Mouse (Mus musculus) B cell, adult (primary cell): Measurements from ENCODE around the gene Scube3. TPM values are rescaled to one million over a fixed set of nuclear protein-coding genes. Genes with fewer than 3 reads are reported as not detected.

Experiments
- total RNA-seq: library from RNA; stranded (reverse); gene quantifications from 4 replicates; pipeline ENCODE4 v1.2.4, GENCODE M21; 2023; ENCODE audit not compliant: inconsistent age

Scube3 gene
- total RNA-seq = not detected in 4 replicates

DNA sequence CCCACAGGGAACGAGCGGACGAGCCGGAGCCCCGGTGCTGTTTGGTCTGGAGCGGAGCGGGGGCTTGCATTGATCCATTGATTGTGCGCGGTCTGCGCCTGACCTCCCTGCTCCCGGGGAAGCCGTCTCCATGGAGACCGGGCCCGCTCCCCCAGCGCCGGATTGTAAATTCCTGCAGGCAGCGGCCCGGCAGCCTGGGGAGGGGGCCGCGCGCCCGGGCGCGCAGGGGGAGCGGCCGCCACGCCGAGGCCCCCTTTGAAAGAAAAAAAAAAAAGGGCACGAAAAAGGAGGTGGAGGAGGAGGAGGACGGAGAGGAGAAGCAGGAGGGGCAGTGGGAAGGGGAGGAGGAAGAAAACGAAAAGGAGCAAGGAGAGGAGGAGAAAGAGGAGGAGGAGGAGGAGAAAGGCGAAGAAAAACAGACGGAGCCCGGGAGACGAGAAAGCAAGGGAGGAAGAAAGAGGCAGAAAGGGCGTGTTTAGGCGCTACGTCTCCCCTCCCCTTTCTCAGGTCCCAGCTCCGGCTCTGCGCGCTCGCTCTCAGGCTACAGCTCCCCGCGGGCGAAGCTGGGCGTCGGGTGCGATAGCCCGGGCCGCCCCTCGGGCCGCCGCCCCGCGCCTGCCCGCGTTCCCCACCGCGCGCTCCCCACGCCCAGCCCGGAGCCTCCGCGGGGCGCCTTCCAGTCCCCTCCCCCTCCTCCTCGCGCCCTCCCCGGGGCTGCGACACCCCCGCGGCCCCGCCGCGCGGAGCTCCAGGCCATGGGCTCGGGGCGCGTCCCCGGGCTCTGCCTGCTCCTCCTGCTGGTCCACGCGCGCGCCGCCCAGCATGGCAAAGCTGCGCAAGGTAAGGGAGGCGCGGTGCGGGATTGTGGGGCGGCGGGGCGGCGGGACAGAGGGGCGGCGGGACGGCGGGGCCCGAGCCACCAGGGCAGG is at the start of gene Scube3:
Gene Scube3, plus strand, starts transcription at position 371 of the 929 bp plus-strand sequence.

DNA sequence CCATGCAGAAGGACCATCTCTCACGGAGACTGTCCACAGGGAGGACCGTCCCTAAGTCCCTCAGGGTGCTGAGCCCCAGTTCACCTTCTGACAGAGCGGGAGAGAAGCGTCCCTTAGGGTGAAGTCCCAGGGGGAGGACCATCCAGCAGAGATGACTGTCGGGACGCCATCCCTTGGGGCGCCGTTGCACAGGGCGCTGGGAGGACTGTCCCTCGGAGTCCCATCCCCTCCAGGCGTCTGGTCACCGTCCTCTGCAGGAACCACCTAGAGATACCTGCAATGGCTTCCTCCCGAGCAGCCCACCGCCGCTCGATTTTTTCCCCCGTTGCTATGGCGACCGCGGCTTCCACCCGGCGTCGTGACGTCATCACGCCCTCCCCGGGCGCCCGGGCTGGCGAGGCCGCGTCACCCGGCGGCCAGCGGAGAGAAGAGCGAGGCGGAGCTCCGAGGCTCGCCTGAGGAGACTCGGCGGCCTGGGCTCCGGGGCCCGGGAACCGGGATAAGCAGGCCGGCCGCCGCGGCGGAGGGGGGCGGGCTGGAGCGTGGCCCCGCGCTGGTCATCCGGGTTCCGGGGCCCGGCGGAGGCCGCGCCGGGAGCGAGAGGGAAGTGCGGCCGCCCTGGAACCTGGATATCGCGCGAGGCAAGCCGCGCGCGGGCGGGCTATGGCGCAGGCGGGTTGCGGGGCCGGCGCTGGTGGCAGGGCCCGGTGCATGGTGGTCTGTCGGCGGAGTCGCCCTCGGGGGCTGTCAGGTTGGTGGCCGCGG is 35.0 kb downstream of the Scube3 start, which contains the start of gene Zfp523:
Gene Zfp523, plus strand, starts transcription at position 355 of the 765 bp plus-strand sequence.

GRCm38 (mm10) chr17:28207591-28208313 is 65.8 kb downstream of the Scube3 start, which contains the start of gene Def6:
Def6 (plus strand) TSS chr17:28207778.

Other genes starting within 250 kb of the Scube3 start
- gene Anks1, start 232.8 kb upstream of the Scube3 start, total RNA-seq = 35.6 to 45.3 TPM (median 41.6 TPM) in 4 replicates
- gene Taf11, start 232.3 kb upstream of the Scube3 start, total RNA-seq = 36.3 to 40.0 TPM (median 37.0 TPM) in 4 replicates
- gene Tcp11, start 61.5 kb upstream of the Scube3 start, total RNA-seq = 5.1 to 7.3 TPM (median 6.1 TPM) in 4 replicates
- gene Zfp523, start 35.0 kb downstream of the Scube3 start, total RNA-seq = 13.8 to 18.7 TPM (median 16.1 TPM) in 4 replicates
- 73.8 to 93.7 TPM (median 87.3 TPM) in 4 replicates for gene Def6, start 65.6 kb downstream of the Scube3 start, total RNA-seq
- 23.1 to 29.8 TPM (median 26.4 TPM) in 4 replicates for gene Ppard, start 90.6 kb downstream of the Scube3 start, total RNA-seq
- 32.7 to 41.5 TPM (median 36.3 TPM) in 4 replicates for gene Fance, start 171.4 kb downstream of the Scube3 start, total RNA-seq
- 1,518 to 1,751 TPM (median 1,582 TPM) in 4 replicates for gene Rpl10a, start 186.3 kb downstream of the Scube3 start, total RNA-seq
- not detected in 4 replicates for gene Tead3, start 208.7 kb downstream of the Scube3 start, total RNA-seq
- gene Tulp1, start 223.1 kb downstream of the Scube3 start, total RNA-seq = 0.57 TPM in 1 of 4 replicates, not detected in the others